Comparison of ENCODE assay signal across 18 mouse cellular contexts in genomic region chr6:3479853-3480252, GRCm38 (mm10). TPM values are rescaled to one million over a fixed set of nuclear protein-coding genes. Genes with fewer than 3 reads are reported as not detected.
DNase-seq lines count a peak whose midpoint lies in the region; ATAC-seq and TF ChIP-seq lines count a peak whose summit lies in the region.
"Had no signal": no experiment of that assay in that cellular context is flagged by ENCODE, and none has a peak within 500 bp of the region (broad histone marks: within the 10 kb centered on the region; RNA-seq: fewer than 3 reads in every experiment).

No protein-coding gene starts in this region.

- TF ChIP-seq CTCF in intestine, postnatal 0 days (IDR thresholded peaks at IDR 0.05; ENCODE audit: low read depth), result no peak

- no peak overlapping the region for H3K27ac ChIP-seq in heart, embryonic 10.5 days
- no peak overlapping the region for H3K27ac ChIP-seq in midbrain, embryonic 14.5 days (replicated peaks; ENCODE audit: low read depth, low read length)
- H3K27ac ChIP-seq in midbrain, embryonic 11.5 days (ENCODE audit: low read depth, low read length), result no peak overlapping the region
- no peak overlapping the region for H3K27ac ChIP-seq in intestine, postnatal 0 days (ENCODE audit: low read depth, low read length)
- H3K27ac ChIP-seq: forebrain, embryonic 12.5 days; heart, embryonic 13.5 days; hindbrain, embryonic 15.5 days had no signal

- H3K27me3 ChIP-seq in heart, embryonic 10.5 days (ENCODE audit: insufficient read depth, poor library complexity, severe bottlenecking), result no peaks in the 10 kb centered on the region
- H3K27me3 ChIP-seq in midbrain, embryonic 14.5 days (ENCODE audit: control insufficient read depth, insufficient read depth, low read length), result no peaks in the 10 kb centered on the region
- H3K27me3 ChIP-seq in midbrain, embryonic 11.5 days (ENCODE audit: control insufficient read depth, insufficient read depth, low read length), result no peaks in the 10 kb centered on the region
- H3K27me3 ChIP-seq in intestine, postnatal 0 days (replicated peaks; ENCODE audit: control insufficient read depth, insufficient read depth, low read length), result no peaks in the 10 kb centered on the region
- H3K27me3 ChIP-seq: CH12.LX; forebrain, embryonic 12.5 days; heart, embryonic 13.5 days; hindbrain, embryonic 15.5 days had no signal

- no peak for ATAC-seq in midbrain, embryonic 14.5 days (ENCODE audit: low FRiP score, low TSS enrichment)
- ATAC-seq in midbrain, embryonic 11.5 days (ENCODE audit: low FRiP score), result no peak
- peak; percentile 38; the same call in 1 of the 2 replicates for ATAC-seq in intestine, postnatal 0 days
- ATAC-seq: forebrain, embryonic 16.5 days had no signal

- no peak overlapping the region for H3K4me3 ChIP-seq in heart, embryonic 10.5 days
- H3K4me3 ChIP-seq in midbrain, embryonic 14.5 days (replicated peaks; ENCODE audit: low read depth, low read length), result no peak overlapping the region
- H3K4me3 ChIP-seq in midbrain, embryonic 11.5 days (ENCODE audit: low read depth, low read length), result no peak overlapping the region
- H3K4me3 ChIP-seq in intestine, postnatal 0 days (ENCODE audit: low read depth, low read length), result no peak overlapping the region
- H3K4me3 ChIP-seq: forebrain, embryonic 12.5 days; heart, embryonic 13.5 days; hindbrain, embryonic 15.5 days had no signal

- no peaks in the 10 kb centered on the region for H3K36me3 ChIP-seq in heart, embryonic 10.5 days
- H3K36me3 ChIP-seq in midbrain, embryonic 14.5 days (ENCODE audit: control insufficient read depth, insufficient read depth, low read length), result no peaks in the 10 kb centered on the region
- no peaks in the 10 kb centered on the region for H3K36me3 ChIP-seq in midbrain, embryonic 11.5 days (ENCODE audit: control insufficient read depth, insufficient read depth, low read length)
- H3K36me3 ChIP-seq in intestine, postnatal 0 days (ENCODE audit: control insufficient read depth, insufficient read depth), result no peaks in the 10 kb centered on the region
- H3K36me3 ChIP-seq: forebrain, embryonic 12.5 days; heart, embryonic 13.5 days; hindbrain, embryonic 15.5 days had no signal

- WGBS in heart, embryonic 10.5 days, result 78% methylated on average over 5 of the region's 5 CpGs
- 46% methylated on average over 5 of the region's 5 CpGs for WGBS in midbrain, embryonic 14.5 days
- WGBS in midbrain, embryonic 11.5 days, result 51% methylated on average over 5 of the region's 5 CpGs
- 28% methylated on average over 5 of the region's 5 CpGs for WGBS in intestine, postnatal 0 days

- H3K4me1 ChIP-seq in heart, embryonic 10.5 days, result no peaks in the 10 kb centered on the region
- no peaks in the 10 kb centered on the region for H3K4me1 ChIP-seq in midbrain, embryonic 14.5 days (ENCODE audit: control insufficient read depth, insufficient read depth, low read length)
- H3K4me1 ChIP-seq in midbrain, embryonic 11.5 days (ENCODE audit: control insufficient read depth, insufficient read depth, low read length), result no peaks in the 10 kb centered on the region
- no peaks in the 10 kb centered on the region for H3K4me1 ChIP-seq in intestine, postnatal 0 days (replicated peaks; ENCODE audit: control insufficient read depth, insufficient read depth, low read length)
- H3K4me1 ChIP-seq: forebrain, embryonic 12.5 days; heart, embryonic 13.5 days; hindbrain, embryonic 15.5 days had no signal

- DNase-seq in heart, adult 11 months, result peak; percentile 34
- DNase-seq in heart, embryonic 10.5 days (ENCODE audit: low spot score), result no peak
- DNase-seq in midbrain, embryonic 14.5 days, result peak; percentile 18
- no peak for DNase-seq in midbrain, embryonic 11.5 days (ENCODE audit: low spot score, missing footprints)
- DNase-seq in frontal cortex, postnatal 36 days (ENCODE audit: low spot score in 2 of 2), result no peak
- no peak for DNase-seq in spleen, postnatal 10 days (ENCODE audit: low spot score in 2 of 2)
- DNase-seq: adrenal gland, postnatal 10 days; cerebellum, adult 11-12 months; cerebellum, adult 9-10 months; gastrocnemius, postnatal 14 days; heart, postnatal 36 days had no signal

- H3K9me3 ChIP-seq in heart, embryonic 10.5 days, result no peaks in the 10 kb centered on the region
- H3K9me3 ChIP-seq in midbrain, embryonic 14.5 days (ENCODE audit: control insufficient read depth, low read length), result no peaks in the 10 kb centered on the region
- no peaks in the 10 kb centered on the region for H3K9me3 ChIP-seq in midbrain, embryonic 11.5 days (ENCODE audit: control insufficient read depth, low read length)
- H3K9me3 ChIP-seq in intestine, postnatal 0 days (ENCODE audit: control insufficient read depth), result no peaks in the 10 kb centered on the region
- H3K9me3 ChIP-seq: forebrain, embryonic 12.5 days; heart, embryonic 13.5 days; hindbrain, embryonic 15.5 days had no signal

- H3K9ac ChIP-seq in midbrain, embryonic 14.5 days (replicated peaks; ENCODE audit: low read length), result no peak overlapping the region
- no peak overlapping the region for H3K9ac ChIP-seq in midbrain, embryonic 11.5 days (ENCODE audit: low read length)
- no peak overlapping the region for H3K9ac ChIP-seq in intestine, postnatal 0 days (ENCODE audit: low read depth, low read length)
- H3K9ac ChIP-seq: forebrain, embryonic 12.5 days; heart, embryonic 13.5 days; hindbrain, embryonic 15.5 days had no signal

- H3K4me2 ChIP-seq in midbrain, embryonic 14.5 days (ENCODE audit: low read length), result no peak overlapping the region
- no peak overlapping the region for H3K4me2 ChIP-seq in midbrain, embryonic 11.5 days
- no peak overlapping the region for H3K4me2 ChIP-seq in intestine, postnatal 0 days (replicated peaks; ENCODE audit: low read depth)
- H3K4me2 ChIP-seq: forebrain, embryonic 12.5 days; heart, embryonic 13.5 days; hindbrain, embryonic 15.5 days had no signal

RNA-seq across cellular contexts. Expression of gene Hepacam2, which starts 18.2 kb away (rescaled TPM):
- polyA plus RNA-seq in heart, embryonic 10.5 days (2016; fragmentation: Nextera tagmentation; extraction: Ambion mirVana), result 0.13 and 0.34 TPM in 2 replicates
- 2.5 and 2.9 TPM in 2 replicates for polyA plus RNA-seq in midbrain, embryonic 14.5 days (2014; fragmentation: Nextera tagmentation; extraction: Ambion mirVana)
- polyA plus RNA-seq in midbrain, embryonic 11.5 days (2014; fragmentation: Nextera tagmentation; extraction: Ambion mirVana), result 3.3 and 3.8 TPM in 2 replicates
- 16.4 and 19.5 TPM in 2 replicates for polyA plus RNA-seq in intestine, postnatal 0 days (2015; fragmentation: Nextera tagmentation; extraction: Ambion mirVana)
- polyA plus RNA-seq: heart, postnatal 0 days had no signal

RNA-seq across cellular contexts. Expression of gene Vps50, which starts 18.3 kb away (rescaled TPM):
- 24.2 and 26.1 TPM in 2 replicates for polyA plus RNA-seq in heart, embryonic 10.5 days (2016; fragmentation: Nextera tagmentation; extraction: Ambion mirVana)
- 51.7 and 59.8 TPM in 2 replicates for polyA plus RNA-seq in midbrain, embryonic 14.5 days (2014; fragmentation: Nextera tagmentation; extraction: Ambion mirVana)
- polyA plus RNA-seq in midbrain, embryonic 11.5 days (2014; fragmentation: Nextera tagmentation; extraction: Ambion mirVana), result 42.1 and 45.6 TPM in 2 replicates
- 18.4 and 19.9 TPM in 2 replicates for polyA plus RNA-seq in intestine, postnatal 0 days (2015; fragmentation: Nextera tagmentation; extraction: Ambion mirVana)

Comparison
In these comparisons a context has a peak if more than half of its experiments do, and no peak if none do; other contexts are left out.
1. DNase-seq: peak in heart, adult 11 months (single experiment) and midbrain, embryonic 14.5 days (single experiment); none in heart, embryonic 10.5 days (single experiment), midbrain, embryonic 11.5 days (single experiment), frontal cortex, postnatal 36 days (0 of 2) and spleen, postnatal 10 days (0 of 2).